Mouse (Mus musculus) heart, postnatal 0 days (tissue): ENCODE measurements around the gene Myo19.

ENCODE experiments used
- CTCF ChIP-seq: IDR thresholded peaks from 2 replicates; pipeline ENCODE4 v1.5.1; 2016; ENCODE audit warnings: antibody characterized with exemption, control low read depth, low read depth
- EP300 ChIP-seq: IDR thresholded peaks from 2 replicates; pipeline ENCODE4 v1.6.1; 2016; ENCODE audit warnings: antibody characterized with exemption, low read depth

- TF ChIP-seq CTCF (0 out of 2 replicates have a peak, but pooled peaks have one; percentile 3), EP300 (no peak)
These were observed 64.0 kb downstream of the Myo19 start for GRCm38 (mm10) chr11:84943948-84944347.
